Mouse (Mus musculus): ENCODE measurements at regions not wholly inside any gene's neighbourhood (a gene's known extent, or its start where the extent isn't known, plus 50 kb on each side); places are given as distances from the start of the nearest gene placed in this dataset.
A peak's percentile ranks its signal among the peaks of the same experiment; 100 is the strongest.

GRCm38 (mm10) chr6:31197631-31198338, 200.8 kb upstream of the Mkln1 start:
- DNase-seq: no peak

GRCm38 (mm10) chr6:31198340-31198739, 200.2 kb upstream of the Mkln1 start:
- DNase-seq: no peak

GRCm38 (mm10) chr6:31200705-31201104, 197.8 kb upstream of the Mkln1 start:
- DNase-seq: no peak

- no peak for DNase-seq
Observed at GRCm38 (mm10) chr6:31201375-31201972, 197.1 kb upstream of the Mkln1 start.

- no peak for DNase-seq
Observed at GRCm38 (mm10) chr6:31202594-31202993, 195.9 kb upstream of the Mkln1 start.

GRCm38 (mm10) chr6:31204434-31204833, 194.1 kb upstream of the Mkln1 start:
- DNase-seq: no peak

- no peak for DNase-seq
Observed at GRCm38 (mm10) chr6:31204839-31205238, 193.7 kb upstream of the Mkln1 start.

GRCm38 (mm10) chr6:31206106-31206505, 192.4 kb upstream of the Mkln1 start:
- no peak for DNase-seq

GRCm38 (mm10) chr6:31207231-31207630, 191.3 kb upstream of the Mkln1 start:
- DNase-seq: no peak

- no peak for DNase-seq
Observed at GRCm38 (mm10) chr6:31208224-31208623, 190.3 kb upstream of the Mkln1 start.

GRCm38 (mm10) chr6:31209411-31210139, 189.0 kb upstream of the Mkln1 start:
- DNase-seq: no peak

- DNase-seq: no peak
Observed at GRCm38 (mm10) chr6:31210209-31210714, 188.3 kb upstream of the Mkln1 start.

- DNase-seq: no peak
Observed at GRCm38 (mm10) chr6:31211091-31211490, 187.4 kb upstream of the Mkln1 start.

- no peak for DNase-seq
Observed at GRCm38 (mm10) chr6:31211616-31212015, 186.9 kb upstream of the Mkln1 start.

- DNase-seq: no peak
Observed at GRCm38 (mm10) chr6:31212080-31212479, 186.5 kb upstream of the Mkln1 start.

- DNase-seq: no peak
Observed at GRCm38 (mm10) chr6:31212694-31213093, 185.8 kb upstream of the Mkln1 start.

- DNase-seq: no peak
Observed at GRCm38 (mm10) chr6:31213161-31213560, 185.4 kb upstream of the Mkln1 start.

- no peak for DNase-seq
Observed at GRCm38 (mm10) chr6:31215661-31216060, 182.9 kb upstream of the Mkln1 start.

- DNase-seq: peak; percentile 74
Observed at GRCm38 (mm10) chr6:31216206-31217059, 182.1 kb upstream of the Mkln1 start.

GRCm38 (mm10) chr6:31217060-31217541, 181.4 kb upstream of the Mkln1 start:
- DNase-seq: peak; percentile 25

- peak; percentile 47 for DNase-seq
Observed at GRCm38 (mm10) chr6:31217641-31218138, 180.8 kb upstream of the Mkln1 start.

All from gastrocnemius, postnatal 10 days (tissue).